Mouse (Mus musculus) G1E (cell line): ENCODE measurements around the gene Ncor2.

Experiments used
- CTCF ChIP-seq: IDR thresholded peaks from 2 replicates; pipeline ENCODE4 v1.5.1; 2012; ENCODE audit warnings: low read depth, low read length, inconsistent platforms, mixed read lengths
- GATA1 ChIP-seq: IDR thresholded peaks from 2 replicates; pipeline ENCODE4 v1.6.1; 2012; ENCODE audit warnings: borderline replicate concordance, low read length, inconsistent platforms, mixed read lengths
- TAL1 ChIP-seq: conservative IDR thresholded peaks from 2 replicates; pipeline ENCODE4 v1.6.1; 2012; ENCODE audit warnings: low read depth, low read length, inconsistent platforms, mixed read lengths

DNA sequence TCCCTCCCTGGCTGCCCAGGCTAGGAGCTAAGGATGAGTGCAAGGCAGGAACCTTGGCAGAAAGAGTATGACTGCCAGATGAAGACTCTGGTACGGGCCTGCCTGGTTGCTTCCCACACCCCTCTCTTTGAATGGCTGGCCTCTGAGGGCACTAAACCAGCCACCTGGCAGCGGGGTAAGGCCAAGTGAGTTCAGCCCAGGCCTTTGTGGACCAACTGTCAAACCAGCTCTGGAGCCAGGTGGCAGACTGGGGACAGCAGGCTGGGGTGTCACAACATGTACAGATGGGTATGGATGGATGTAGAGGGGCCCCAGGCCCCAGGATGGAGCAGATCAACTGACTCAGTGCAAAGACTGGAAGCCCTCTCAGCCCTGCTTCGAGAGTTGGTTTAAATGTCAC is 164.0 kb downstream of the Ncor2 start:
- no peak for TF ChIP-seq CTCF
- TF ChIP-seq GATA1 = no peak
- TF ChIP-seq TAL1 = no peak
